Mouse (Mus musculus): ENCODE measurements around the gene Idnk.
A peak's percentile ranks its signal among the peaks of the same experiment; 100 is the strongest.
"Not testable (repeated sequence)": the region's sequence is repeated elsewhere in the genome, so short reads cannot be mapped to it uniquely, and the experiment has no call there.

Idnk gene

DNA sequence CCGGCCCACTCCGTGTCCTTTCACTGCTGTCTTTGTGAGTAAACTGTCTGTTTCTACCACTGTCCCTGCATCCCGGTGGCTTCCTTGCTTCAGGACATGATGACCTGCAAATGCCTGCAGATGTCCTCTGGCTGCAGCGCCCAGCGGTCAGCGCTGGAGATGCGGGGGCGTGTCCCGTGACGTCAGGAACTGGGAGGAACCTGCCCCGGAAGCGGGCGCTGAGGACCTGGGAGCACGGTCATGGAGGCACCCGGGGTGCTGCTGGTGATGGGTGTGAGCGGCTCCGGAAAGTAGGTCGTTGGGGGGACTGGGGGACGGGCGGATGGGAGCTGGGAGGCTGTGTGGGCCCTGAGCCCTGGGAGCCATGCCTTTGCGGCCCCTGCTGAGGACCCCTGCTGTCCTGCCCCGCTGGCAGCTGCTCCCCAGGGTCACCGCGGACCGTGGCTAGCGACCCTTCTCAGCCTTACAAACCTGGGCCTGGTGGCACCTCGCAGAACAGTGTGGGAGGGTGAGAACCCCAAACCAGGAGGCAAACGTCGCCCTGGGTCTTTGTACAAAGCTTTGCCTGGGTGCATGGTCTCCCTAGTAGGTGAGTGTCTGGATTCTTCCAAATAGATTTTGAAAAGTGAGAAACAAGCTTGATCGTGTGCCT lies at the start of gene Idnk:
Idnk (plus strand) TSS at position 203 of the 652 bp plus-strand sequence.
- DNase-seq, result peak; percentile 92

DNA sequence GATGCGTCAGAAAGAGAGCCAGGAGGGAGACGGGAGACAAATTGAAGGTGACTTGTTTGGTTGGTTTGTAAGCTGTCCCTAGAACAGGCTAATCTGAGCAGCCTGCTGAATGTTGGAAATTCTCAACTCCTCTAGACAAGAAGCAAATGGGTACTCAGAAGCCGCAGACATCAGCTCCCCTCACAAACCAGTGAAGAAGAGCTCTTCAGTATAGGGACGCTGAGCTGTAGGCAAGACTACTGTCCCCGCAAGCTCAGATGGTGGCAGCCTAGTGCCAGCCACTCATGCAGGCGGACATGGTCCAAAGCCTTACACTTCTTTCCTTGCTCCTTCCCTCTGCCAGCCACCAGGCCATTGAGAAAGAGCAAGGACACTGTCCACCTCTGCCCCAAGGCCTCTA lies 46.1 kb upstream of the Idnk start:
- no peak for DNase-seq

GRCm38 (mm10) chr13:58112191-58112590 lies 45.3 kb upstream of the Idnk start:
- no peak for DNase-seq

GRCm38 (mm10) chr13:58112601-58113041 lies 44.8 kb upstream of the Idnk start:
- no peak for DNase-seq

DNA sequence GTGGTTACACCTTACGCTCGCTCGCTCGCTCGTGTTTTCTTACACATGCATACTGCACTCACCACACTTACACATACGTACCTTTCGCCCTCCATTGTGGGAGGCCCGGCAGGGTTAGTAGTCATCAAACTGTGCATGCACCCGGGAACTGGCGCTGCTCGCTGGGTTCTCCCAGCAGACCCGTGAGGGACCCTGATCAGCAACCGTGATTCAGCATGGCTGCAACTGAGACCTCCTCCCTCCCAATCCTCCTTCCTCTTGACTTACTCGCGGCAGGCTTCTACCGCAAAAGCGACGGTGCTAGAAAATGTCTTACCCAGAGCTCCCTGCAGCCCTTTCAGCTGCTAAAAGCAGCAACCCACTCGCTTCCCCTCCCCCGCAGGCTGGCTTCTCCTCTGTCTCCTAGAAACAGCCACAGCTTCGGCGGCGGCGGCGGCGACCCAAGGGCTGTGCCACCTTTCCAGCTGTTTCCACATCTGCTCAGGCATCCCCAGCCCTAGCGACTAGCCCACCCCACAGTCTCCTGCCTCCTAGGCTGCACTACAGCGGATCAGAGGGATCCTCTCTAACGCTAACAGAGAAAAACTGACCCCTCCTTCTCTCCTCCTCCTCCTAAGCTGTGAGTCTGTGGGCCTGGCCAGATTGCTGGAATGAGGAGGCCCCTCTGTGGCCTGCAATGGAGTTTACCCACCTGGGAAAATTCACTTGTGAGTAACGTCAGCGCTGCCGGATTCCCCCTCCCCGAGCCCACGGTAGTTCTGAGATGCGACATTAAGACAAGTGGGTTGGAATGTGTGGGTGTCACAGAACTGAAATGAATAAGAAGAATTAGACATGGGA lies 44.2 kb upstream of the Idnk start, which contains the start of gene Klhl3:
Klhl3 (minus strand) TSS at position 532 of the 840 bp plus-strand sequence.
- peak; percentile 46 for DNase-seq

- peak; percentile 39 for DNase-seq
These were observed 42.2 kb upstream of the Idnk start for GRCm38 (mm10) chr13:58115227-58115626.

DNA sequence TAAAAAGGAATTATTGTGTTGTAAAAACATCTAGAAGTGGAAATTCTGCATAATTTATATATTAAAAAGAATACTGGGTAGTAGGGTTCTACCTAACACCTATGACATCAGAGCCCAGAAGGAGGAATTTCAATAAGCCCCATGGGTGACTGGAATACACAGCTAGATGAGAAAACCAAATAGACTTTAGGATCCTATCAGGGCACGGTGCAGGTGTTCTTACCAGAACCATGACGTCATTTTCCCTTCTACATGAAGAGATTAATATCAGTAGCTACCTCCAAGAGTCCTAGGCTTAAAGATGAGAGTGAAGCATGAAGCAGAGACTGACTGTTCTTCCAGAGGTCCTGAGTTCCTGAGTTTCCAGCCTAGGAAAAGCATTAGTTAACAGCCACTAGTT lies 40.6 kb upstream of the Idnk start:
- no peak for DNase-seq

- peak; percentile 65 for DNase-seq
These were observed 40.0 kb upstream of the Idnk start for GRCm38 (mm10) chr13:58117318-58118017.

- no peak for DNase-seq
These were observed 34.6 kb upstream of the Idnk start for GRCm38 (mm10) chr13:58122786-58123297.

GRCm38 (mm10) chr13:58123381-58123780 lies 34.1 kb upstream of the Idnk start:
- DNase-seq, result no peak

GRCm38 (mm10) chr13:58124278-58124677 lies 33.2 kb upstream of the Idnk start:
- DNase-seq, result no peak

DNA sequence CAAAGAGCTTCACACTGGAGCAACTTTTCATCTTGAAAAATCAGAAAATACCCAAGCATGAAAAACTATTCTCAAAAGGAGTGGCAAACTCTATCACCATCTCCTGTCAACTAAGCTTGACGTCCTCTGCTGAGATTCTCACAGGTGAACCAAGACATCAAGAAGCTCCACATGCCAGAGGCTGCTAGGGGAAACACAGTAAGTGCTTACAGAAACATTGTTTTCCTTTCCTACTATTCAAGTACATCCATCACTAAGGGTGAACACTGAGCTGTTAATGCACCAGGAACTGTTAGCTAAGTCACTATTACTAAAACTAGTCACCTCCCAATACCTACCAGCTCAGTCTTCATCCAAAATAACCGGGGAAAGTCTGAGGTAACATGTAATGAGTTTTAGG lies 32.5 kb upstream of the Idnk start:
- DNase-seq, result no peak

GRCm38 (mm10) chr13:58126126-58126525 lies 31.3 kb upstream of the Idnk start:
- peak; percentile 56 for DNase-seq

- DNase-seq, result peak; percentile 55
These were observed 30.3 kb upstream of the Idnk start for GRCm38 (mm10) chr13:58126862-58127765.

- DNase-seq, result peak; percentile 61
These were observed 29.6 kb upstream of the Idnk start for GRCm38 (mm10) chr13:58127766-58128361.

DNA sequence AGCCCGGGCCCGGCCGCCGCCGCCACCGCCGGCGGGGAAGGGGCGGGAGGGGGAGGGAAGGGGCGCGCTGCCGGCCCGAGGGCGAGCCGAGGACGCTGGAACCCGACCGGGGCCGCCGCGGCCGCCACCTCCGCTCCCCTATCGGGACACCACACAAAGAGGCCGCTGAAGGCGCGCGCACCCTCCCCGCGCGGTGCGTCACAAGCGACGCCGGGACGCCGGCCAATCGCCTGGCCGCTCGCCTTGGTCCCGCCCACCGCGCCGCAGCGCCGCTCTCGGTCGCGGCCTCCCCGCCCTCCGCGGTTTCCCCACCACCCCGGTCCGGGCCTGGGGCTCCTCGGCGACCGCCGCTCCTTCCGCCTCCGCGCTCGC lies 29.1 kb upstream of the Idnk start, which contains the start of gene Hnrnpa0:
Hnrnpa0 (minus strand) TSS at position 161 of the 372 bp plus-strand sequence.
- peak; percentile 97 for DNase-seq

DNA sequence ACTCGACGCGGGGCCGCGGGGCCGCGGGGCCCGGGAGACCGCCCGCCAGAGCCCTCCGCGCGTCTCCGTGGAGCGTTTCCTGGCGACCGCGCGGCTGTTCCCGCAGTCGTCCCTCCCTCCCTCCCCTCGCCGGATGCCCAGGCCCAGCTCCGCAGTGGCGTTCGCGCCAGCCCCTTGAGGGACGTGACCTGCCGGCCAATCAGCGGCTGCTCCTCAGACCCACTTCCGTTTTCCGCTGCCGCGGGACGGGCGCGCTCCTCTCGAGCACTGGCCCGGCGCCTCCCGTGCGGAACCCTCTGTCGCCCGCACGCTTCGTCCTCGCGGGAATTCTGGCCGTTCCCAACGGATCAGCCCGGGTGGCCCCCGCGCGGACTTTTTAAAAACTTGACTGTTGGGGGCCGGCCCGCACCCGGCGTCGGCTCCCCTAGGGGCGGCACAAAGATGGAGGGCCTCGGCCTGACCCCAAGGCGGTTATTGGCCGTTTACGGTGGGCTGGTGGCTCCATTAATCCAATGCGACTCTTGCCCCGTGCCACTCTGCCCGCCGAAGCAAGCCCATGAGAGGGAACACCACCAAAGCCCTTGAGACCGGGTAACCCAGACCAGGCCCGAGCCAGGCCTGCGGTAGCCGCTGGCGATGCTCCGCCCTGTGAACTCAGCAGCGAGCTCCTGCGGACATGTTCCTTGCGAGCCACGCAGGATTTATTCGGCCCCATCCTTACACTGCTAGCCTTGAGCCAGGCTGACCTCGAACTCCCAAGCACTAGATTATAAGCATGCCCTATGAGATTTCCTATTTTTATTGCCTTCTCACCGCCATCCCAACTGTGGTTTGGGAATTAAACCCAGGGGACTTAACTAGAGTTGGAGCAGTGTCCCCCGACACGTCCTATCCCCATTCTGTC lies 28.4 kb upstream of the Idnk start:
- peak; percentile 97 for DNase-seq

- no peak for DNase-seq
These were observed 27.7 kb upstream of the Idnk start for GRCm38 (mm10) chr13:58129687-58130246.

- no peak for DNase-seq
These were observed 25.8 kb upstream of the Idnk start for GRCm38 (mm10) chr13:58131692-58132091.

DNA sequence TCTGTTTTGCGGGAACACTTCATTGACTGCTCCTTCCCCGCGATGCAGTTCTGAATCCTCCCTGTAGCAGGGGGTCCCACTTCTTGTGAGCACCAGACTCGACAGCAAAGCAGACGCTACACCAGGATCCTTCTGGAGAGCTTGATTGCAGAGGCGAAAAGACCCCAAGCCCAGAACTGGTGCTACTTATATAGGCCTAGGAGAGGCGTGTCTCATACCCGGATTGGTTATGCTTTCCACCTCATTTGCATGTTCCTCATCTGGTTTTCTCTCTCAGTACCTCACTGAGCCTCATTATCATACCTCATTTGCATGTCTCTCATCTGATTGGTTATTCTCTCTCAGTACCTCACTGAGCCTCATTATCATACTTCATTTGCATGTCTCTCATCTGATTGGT lies 10.8 kb upstream of the Idnk start:
- not testable (repeated sequence) for DNase-seq

All from liver (tissue).